Mouse (Mus musculus) B cell, adult 67 days (primary cell): ENCODE data around the gene Slc10a1. TPM values are rescaled to one million over a fixed set of nuclear protein-coding genes. Genes with fewer than 3 reads are reported as not detected.

Experiments used
- total RNA-seq, 2 experiments: library from RNA; stranded (reverse); gene quantifications; 4 replicates each; pipeline ENCODE4 v1.2.4; 2023

Gene Slc10a1
- not detected for total RNA-seq

GRCm38 (mm10) chr12:80968605-80969004 lies at the start of gene Slc10a1:
TSS of gene Slc10a1 (minus strand) at chr12:80968705.

GRCm38 (mm10) chr12:80945334-80945995 lies 23.0 kb downstream of the Slc10a1 start, which contains the start of gene Srsf5:
TSS of gene Srsf5 (plus strand) at chr12:80945504.

Other genes with a start within 250 kb of the Slc10a1 start
- gene Ccdc177, start 208.0 kb downstream of the Slc10a1 start, total RNA-seq = not detected
- gene Susd6, start 178.2 kb downstream of the Slc10a1 start, total RNA-seq = 100 to 1,000 TPM; 130 to 136 TPM
- 1,000 to 10,000 TPM; 1,311 to 1,344 TPM for gene Srsf5, start 23.2 kb downstream of the Slc10a1 start, total RNA-seq
- not detected for gene Smoc1, start 58.1 kb upstream of the Slc10a1 start, total RNA-seq